Mouse (Mus musculus): Measurements from ENCODE around the gene Tmem132d.

- peak; percentile 24; the same call in 1 of the 2 replicates for TF ChIP-seq CTCF (IDR thresholded peaks at IDR 0.05; ENCODE audit: borderline replicate concordance, insufficient read depth, low read depth, low read length)
- no peak for TF ChIP-seq POLR2A (IDR thresholded peaks at IDR 0.05; ENCODE audit: borderline replicate concordance, insufficient read depth, low read length)
These were observed 43.2 kb downstream of the Tmem132d start for GRCm38 (mm10) chr5:128389665-128390064.
